Mouse (Mus musculus) limb, embryonic 12.5 days (tissue): Measurements from ENCODE around the gene Rbm24. TPM values are rescaled to one million over a fixed set of nuclear protein-coding genes. Genes with fewer than 3 reads are reported as not detected.

Experiments
- polyA plus RNA-seq: library from polyadenylated mRNA; unstranded; fragments of >200 nt; fragmentation: Nextera tagmentation; extraction: Ambion mirVana; gene quantifications from 2 replicates; pipeline ENCODE4 v1.2.1, GENCODE M21; 2016

Gene Rbm24
- polyA plus RNA-seq, 1 experiment from 2014 or later, result 8.5 TPM

Other genes starting within 250 kb of the Rbm24 start
- gene Stmnd1, start 144.7 kb upstream of the Rbm24 start, polyA plus RNA-seq, result 0.20 TPM in 1 of 2 replicates, not detected in the other
- 13.1 and 13.3 TPM in 2 replicates for gene Cap2, start 83.4 kb downstream of the Rbm24 start, polyA plus RNA-seq